Mouse (Mus musculus): ENCODE measurements around the gene Ufl1.

DNA sequence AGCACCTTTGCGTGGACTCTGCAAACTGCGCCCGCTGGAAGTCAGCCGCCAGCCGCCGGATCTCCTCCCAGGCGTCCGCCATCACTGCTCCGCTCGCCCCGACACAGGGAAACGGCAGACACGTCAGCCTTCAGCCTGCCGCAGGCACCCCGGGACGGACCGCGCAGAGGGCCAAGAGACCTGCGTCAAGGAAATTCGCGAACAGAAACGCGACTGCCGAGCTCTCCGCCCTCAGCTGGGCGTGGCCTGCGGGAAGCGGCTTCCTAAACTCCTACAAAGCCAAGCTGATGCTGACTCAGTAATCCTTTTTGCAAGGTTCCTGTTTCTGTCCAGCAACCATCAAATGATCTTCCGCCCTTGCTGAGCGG, at the start of gene Ufl1:
- TF ChIP-seq MAFK (IDR thresholded peaks at IDR 0.05; ENCODE audit: insufficient read depth, low read depth, low read length) (peak; percentile 91), ZC3H11A (IDR thresholded peaks at IDR 0.05; ENCODE audit: borderline replicate concordance, low read depth, low read length) (no peak)

Measured in ES-E14 (cell line).